Mouse (Mus musculus) spleen, postnatal 4 days (tissue): ENCODE data around the gene Spop.
"Not testable (repeated sequence)": the region's sequence is repeated elsewhere in the genome, so short reads cannot be mapped to it uniquely, and the experiment has no call there.

Experiments used
- DNase-seq, 2 experiments: peaks; one replicate each; pipeline ENCODE4 v3.0.0; 2022; ENCODE audit warnings: low spot score in 2 of 2

The Spop gene

DNA sequence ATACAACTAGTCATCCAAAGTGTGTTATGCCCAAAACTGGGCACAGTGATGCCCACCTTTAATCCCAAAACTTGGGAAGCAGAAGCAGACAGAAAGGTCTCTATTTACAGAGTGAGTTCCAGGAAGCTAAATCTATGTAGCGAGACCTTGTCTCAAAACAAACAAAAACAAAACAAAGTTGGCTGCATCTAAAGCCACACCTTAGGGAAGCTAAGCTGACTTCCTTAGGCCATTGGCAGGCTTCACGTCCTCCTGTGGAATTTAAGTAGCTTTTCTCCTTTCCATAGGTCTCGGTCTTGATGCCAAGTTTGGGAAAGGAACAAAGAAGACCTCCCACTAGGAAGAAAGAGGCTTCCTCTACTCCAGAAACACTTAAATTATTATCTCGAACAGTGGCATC lies 22.7 kb upstream of the Spop start:
- DNase-seq = no peak

DNA sequence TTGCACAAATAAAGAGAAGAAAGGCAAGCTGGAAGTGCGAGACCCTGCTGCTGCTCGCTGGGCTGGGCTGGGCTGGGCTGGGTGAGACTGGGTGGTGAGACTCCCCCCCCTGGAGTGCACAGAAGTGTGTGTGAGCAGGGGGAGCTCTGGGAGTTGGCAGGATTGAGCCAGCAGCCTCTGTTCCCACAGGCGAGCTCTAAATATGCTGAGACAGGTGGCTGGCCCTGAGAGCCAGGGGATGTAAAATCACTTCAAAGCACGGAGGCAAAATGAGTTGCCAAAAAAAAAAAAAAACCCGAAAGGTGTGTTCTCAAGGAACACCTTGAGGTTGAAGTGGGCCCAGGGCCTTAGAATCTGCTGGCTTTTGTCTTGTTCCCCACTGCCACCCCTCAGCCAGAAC lies 22.1 kb upstream of the Spop start:
- no peak for DNase-seq

DNA sequence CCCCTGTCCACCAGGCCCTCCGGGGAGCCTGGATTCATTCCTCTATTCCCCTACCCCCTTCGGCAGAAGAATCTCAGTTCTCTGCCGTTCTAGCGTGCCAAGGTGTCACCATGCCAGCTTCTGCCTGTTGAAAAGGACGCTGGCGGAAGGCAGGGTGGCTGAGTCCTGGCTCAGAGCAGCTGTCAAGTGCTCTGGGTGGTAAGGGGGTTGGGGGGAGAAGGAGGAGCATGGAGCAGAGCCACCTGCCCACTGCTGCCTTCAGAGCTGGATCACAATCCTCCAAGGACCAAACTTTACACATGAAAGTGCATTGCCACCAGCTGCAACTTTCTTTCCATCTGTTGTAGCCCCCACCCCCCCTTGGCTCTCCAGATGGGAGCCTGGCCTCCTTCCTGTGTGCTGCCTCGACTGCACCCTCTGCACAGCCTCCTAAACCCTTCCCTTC lies 21.6 kb upstream of the Spop start:
- DNase-seq = no peak

DNA sequence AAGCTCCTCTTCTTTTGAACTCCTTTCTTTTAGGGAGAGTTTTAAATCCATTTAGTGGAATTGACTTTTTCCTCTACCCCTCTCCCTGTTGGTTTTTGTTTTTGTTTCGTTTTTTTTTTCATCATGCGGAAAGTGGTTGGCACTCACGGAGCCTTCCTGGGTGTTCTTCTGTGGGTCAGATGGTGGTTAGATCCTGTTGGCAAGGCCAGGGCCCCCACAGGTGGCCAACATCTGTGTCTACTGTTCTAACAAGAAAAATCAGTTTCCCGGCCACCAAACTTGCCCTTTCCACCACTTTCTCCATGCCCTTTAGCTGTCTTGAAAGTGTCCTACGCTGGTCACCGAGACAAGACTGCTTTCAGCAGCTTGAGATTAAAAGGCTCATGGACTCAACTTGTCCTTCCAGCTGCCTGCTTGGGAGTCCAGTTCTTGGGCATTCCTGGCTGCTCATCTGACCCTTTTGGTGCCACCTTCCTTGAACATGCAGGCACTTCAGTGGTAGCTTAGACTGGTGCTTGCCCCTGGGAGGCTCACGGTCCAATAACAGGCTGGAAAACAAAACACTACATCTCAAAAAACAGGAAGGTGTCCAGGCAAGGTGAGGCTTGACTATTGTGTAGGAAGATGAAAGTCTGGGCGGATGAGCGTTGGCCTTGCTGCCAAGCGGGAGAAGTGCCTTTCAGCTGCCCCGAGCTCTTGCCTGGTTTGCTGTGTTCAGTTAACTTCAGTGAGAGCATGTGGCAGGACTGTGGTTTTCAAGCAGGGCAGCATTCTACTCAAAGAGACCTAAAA lies 21.0 kb upstream of the Spop start:
- no peak for DNase-seq

DNA sequence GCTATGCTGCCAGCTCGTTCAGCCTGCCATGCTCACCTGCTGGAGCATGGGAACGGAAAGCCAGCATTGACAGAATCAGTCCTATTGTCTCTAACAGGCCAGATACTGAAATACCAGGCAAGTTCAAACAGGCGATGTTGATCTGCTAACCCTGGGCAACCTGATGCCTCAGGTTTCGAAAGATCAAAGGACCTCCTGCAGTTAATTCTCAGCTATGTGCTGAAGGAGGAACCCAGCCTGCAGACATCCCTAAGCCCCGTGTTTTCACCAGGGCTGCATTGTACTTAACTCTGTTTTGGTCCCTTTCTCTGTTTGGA lies 20.4 kb upstream of the Spop start:
- DNase-seq = no peak

DNA sequence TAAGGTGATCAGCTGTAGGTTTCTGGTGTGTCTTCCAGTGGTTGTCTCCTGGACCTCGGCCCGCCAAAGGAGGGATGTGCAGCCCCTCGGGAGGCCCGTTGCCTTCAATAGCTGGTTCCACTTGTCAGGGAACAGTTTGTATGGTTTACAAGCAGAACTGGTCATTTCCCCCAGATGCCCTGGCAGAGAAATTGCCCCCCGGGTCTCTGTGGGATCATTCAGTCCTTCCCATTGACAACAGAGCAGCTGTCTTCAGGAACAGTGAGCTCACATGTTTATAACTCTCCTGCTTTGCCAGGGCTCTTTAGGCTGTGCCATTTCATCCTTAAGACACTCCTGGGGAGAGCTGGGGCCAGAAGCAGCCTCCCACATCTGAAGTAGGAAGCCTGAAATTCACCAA lies 19.8 kb upstream of the Spop start:
- DNase-seq = no peak

DNA sequence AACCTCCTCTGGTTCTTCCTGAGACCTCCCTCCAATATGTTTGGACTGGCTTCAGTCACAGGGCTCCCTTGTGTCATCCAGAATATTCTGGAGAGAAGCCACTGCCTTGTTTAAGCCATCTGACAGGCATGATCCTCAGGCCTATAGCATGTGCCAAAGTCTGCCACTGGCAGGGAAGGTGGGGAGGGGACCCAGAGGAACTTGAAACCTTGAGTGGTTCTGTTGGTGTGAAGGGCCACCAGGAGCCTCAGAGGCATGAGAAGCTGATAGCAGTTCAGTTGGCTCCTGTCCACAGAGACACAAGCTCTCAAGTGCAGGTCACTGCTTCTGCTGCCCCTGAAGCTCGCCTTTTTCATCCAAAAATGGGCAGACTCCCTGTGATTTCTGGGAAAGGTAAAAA lies 17.3 kb upstream of the Spop start:
- no peak for DNase-seq

DNA sequence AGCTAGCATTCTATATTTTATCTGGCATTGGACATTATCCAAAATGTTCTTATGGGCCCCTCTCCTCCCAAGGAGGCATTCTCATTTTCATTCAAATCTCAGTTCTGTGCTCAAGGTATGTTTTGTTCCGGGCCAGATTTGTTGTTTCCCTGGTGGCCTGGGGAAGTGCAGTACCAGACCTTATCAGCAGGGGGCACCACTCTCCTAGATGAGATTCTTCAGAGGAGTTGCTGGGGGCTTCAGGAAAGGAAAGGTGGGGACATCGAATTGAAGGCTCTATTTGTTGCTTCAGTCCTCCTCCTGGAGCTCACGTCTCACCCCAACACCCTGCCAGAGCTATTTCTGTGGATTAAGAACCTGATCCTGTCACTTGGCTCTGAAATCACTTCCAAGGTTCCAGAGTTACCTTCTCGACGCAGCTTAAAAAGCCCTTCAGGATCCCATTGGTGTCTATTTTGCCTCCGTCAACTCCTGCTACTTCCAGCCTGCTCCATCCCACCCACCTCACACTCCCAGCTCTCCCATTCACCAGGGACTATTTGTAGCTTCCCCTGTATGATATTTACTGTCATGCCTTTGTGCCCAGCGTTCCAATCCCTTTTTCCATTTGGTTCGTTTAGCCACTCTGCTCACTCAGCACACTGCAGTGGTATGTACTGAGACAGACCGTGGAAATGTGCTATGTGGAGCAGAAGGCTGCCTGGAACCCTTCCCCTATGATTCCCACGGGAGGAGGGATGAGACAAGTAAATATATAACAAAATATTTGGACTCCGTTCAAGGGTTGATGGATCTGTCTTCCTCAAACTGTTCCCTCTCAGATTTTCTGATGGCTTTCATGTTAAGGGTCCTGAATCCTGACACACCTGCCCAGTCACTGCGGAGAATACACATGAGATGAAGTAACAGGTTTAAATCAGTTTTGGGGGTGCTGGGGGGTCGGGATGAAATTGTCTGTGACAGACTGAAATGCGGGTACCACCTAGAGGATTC lies 15.7 kb upstream of the Spop start:
- peak; percentile 63 to 90 for DNase-seq

DNA sequence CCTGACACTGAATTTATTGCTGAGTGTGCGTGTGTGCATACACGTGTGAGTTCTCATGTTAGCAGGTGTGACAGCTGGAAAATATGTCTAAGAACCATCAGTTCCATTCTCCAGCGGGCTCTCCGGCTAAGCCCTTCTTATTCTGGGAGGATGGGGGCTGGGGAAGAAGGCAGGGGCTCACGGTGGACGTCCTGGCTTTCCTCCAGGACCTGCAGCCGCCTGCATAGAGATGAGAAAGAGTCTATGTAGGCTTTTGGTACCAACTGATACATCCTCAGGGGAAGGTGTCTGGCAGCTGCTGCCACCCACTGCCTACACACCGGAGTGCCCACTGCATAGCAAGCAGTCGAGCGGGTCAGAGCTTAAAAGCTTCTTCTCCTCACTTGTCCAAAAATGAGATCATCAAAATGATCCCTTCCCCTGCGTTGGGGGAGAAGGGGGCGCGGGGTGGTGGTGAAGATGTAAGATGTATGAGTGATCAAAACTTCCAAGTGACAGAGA lies 14.3 kb upstream of the Spop start:
- no peak for DNase-seq

DNA sequence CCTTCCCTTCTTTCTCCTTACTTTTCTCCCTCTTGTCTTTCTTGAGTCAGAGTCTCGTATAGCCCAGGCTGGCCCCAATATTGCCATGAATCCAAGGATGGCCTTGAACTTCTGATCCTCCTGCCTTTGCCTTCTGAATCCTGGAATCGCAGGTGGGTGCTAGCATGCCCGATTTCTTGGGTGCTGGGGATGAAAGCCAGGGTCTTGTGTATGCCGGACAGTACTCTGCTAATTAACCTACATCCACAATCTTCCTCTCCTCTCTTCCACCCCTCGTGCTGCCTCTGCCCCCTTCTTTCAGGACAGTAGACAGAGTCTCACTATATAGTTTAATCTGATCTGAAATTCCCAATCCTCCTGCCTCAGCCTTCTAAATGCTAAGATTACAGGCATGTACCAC lies 12.3 kb upstream of the Spop start:
- no peak for DNase-seq

DNA sequence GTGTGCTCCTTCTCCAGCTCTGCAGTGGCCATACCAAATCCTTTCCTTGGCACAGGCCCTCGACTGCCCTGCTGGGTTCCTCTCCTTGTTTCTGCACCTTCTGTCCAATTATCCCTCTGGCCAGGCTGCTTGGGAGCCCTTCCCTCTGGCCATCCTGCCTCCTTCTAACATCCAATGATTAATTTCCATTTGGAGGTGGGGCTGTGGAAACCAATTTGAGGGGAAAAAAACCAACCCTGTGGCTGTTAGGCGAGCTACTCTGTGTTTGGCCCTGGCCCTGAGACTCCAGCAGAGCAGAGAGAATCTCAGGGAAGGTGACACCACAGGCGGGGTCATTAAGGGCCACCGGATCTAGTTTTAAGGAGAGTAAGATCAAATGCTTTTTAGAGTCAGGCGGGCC lies 11.7 kb upstream of the Spop start:
- DNase-seq = no peak

DNA sequence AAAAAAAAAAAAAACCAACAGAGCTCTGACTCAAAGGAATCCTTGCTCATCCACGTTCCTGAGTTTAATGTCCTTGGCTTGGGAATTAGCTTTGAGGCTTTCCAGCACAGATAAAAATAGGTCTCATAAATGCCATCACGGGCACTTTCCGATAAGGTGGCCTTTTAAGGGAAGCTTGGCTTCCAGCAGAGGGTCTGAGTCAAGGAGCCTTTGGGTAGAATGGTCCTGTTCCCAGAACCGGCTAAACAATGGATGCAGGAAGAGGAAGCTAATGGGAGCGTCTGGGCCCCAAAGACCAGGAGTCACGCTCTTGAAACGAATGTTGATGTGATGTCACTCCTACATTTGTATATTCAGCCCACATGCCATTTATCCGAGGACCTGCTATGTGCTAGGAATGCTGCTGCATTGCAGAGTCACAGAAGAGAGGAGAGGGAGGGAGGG lies 11.2 kb upstream of the Spop start:
- DNase-seq = no peak

DNA sequence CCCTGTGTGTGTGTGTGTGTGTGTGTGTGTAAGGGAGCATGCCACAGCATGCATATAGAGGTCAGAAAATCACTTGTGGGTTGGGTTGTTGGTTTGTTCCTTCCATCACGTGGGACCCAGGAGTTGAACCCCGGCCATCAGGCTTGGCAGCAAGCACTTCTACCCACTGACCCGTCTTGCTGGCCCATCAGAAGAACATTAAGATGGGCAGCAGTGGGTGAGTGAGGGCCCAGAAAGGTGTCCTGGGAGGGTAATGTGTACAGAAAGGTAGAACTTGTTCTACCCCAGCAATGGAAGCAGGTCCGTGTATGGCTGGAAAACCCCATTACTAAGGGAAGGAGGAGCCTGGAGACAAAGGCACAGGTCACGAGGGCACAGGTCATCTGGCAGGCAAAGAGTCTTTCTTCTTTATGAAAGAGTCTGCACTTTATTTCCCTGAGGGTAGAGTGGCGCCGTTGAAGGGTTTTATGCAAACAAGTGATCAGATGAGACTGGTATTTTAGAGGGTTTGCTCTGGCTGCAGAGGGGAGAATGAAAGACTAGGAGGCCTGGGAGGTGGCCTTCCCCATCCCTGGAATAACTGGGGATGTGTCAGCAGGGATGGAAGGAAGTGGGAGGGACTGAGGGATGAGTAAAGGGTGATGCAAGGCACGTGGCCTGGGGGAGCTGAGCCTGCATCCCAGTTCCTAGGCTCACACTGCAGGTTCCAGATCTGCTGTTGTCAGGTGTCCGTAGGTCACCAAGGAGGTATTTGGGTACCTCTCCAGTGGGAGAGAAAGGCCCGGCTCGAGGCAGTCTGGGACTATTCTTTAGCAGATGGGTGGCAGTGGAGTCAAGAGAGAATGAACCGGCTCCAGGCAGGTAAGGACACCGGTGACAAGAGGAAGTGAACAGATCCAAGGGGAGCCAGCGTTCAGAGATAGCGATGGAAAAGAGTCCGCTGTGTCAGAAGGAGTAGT lies 10.2 kb upstream of the Spop start:
- DNase-seq = no peak

DNA sequence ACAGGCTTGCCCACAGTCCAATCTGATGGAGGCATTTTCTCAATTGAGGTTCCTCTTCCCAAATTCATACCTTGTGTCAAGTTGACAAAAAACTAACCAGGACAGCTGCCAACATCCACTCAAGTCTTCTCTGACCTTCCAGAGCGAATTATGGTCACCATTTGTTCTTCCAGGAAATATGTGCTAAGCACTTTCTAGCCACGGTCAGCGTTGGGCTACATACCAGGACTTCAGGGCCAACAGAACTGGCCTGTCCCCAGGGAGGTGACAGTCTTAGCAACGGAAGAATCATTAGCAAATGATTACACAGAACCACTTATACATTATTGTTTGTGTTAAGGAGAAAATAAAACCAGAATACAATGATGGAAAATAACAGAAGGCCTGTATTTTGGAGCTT lies 8.1 kb upstream of the Spop start:
- DNase-seq = no peak

DNA sequence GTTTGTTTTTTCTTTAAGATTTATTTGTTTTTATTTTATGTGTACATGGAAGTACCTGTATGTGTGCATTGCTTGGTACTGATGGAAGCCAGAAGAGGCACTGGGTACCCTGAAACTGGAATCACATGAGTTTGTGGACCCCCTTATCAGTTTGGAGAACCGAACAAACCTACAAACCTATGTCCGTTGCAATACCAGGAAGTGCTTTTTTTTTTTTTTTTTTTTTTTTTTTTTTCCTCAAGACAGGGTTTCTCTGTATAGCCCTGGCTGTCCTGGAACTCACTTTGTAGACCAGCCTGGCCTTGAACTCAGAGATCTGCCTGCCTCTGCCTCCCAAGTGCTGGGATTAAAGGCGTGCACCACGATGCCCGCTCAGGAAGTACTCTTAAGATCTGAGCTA lies 7.5 kb upstream of the Spop start:
- DNase-seq = not testable (repeated sequence)

DNA sequence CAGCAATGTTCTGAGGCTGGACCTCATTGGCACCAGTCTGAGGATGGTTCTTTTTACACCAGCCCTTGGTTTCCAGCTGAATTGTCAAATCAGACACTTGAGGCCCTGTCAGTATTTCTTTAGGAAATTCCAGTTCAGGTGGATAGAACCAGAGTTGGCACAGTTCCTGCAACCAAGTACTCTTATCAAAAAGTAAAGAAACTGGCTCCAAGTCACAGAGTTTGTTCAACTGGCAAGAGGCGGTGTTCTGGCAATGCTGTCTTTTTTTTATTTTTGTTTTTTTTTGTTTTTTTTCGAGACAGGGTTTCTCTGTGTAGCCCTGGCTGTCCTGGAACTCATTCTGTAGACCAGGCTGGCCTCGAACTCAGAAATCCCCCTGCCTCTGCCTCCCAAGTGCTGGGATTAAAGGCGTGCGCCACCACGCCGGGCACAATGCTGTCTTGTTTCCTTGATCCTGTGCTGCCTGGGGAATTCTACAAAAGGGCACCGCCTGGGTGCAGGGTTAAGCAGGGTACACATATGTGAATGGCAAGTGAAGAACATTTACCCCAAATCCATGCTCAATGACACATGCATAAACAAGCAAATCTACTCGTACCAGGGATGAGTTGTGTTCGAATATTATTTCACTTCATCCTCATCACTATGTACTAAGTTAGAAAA lies 4.3 kb upstream of the Spop start:
- no peak for DNase-seq

DNA sequence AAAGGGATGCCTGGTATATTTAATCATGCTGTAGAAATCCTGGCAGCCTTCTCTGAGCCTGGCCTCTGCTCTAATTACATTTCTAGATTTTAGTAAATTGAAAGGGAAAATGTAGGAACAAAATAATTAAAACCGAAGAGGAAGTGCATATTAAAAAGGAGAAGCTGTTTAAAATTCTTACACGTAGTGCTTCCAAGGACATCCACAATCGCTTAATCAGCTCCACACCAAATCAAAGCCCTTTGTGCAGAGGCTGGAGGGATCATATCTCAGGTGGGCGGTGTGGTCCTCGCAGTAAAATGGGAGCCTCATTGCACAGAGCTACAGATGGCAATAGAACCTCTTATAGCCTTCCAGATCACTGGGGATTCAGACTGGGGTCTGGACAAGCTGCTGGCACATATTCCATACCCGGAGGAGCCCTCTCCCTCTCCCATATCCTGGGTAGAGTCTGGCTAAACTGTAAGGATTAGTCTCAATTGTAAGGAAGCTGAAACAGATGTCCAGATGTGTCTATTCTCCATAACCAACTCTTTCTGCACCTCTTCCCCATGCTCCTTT lies 2.3 kb upstream of the Spop start:
- DNase-seq = no peak

DNA sequence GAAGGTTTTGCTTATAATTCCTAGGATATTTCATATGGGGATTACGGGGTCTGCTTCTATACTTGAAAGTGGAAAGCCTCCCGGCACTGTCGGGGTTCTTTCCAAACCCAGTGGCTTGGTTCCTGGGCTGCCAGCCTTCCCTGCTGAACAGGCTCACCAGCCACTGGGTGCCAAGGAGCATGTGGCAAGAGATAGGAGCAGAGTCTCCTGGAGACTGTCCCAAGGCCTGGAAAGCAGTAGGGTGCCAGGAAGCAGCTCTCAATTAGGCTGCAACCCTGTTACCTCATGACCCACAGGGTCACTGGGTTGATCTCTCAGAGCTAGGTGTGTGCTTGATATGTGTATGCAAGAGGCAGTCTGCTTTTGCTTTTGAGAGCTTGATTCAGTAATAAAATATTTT lies 1.3 kb upstream of the Spop start:
- DNase-seq = no peak

DNA sequence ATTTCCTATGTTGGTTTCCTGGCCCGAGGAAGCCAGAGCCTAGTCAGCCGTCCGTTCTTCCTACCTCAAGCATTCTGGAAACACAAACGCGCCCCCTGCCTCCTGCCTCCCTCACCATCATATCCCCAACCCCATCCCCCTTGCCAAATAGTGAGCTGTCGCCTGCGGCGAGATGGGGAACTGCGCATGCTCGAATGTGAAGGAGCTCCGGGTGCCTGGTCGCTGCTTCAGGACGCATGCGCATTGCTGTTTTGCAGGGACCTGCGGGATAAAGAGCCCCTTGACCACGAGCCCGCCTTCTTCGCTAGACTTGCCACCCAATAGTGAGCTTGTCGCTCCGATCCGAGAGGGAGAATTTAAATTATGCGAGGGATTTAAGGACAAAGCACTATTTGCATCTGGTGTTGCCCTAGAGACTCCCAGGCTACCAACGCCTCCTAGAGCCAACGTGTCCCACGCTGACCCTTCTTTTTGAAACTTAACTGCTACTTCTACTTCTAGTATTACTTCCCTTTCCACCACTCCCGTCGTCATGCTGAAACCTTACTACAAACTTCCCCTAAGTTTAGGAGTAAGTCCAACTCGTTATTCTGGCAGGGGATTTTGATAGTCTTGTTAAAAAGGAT lies 769 bp downstream of the Spop start:
- peak; percentile 93 to 97 for DNase-seq

DNA sequence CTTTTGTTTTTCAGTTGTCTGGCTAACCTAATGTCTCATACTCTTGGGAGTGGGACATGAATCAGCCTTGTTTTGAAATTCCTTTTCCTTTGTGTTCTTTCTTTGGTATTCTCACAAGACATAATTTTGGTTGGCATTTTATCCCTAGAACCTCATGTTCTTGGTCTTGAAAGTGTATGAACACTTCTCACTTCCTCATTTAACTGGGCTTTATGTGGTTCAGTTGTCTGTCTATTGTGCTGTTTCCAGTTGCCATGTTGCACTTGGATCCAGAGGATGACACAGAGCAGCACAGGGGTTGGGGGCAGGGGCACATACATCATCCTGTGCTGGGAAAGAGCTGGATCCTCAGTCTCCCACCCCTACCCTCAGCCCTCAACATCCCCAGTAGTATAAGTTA lies 2.1 kb downstream of the Spop start:
- DNase-seq = no peak
